Mouse (Mus musculus) neural tube, embryonic 11.5 days (tissue): Measurements from ENCODE around the gene Minpp1. TPM values are rescaled to one million over a fixed set of nuclear protein-coding genes. Genes with fewer than 3 reads are reported as not detected.
"Not testable (repeated sequence)": the region's sequence is repeated elsewhere in the genome, so short reads cannot be mapped to it uniquely, and the experiment has no call there.

Source experiments
- ATAC-seq: fragments of 200-750 bp; cut with Nextera tagmentation; 2 replicates; pipeline ENCODE4 v1.8.0; 2017; ENCODE audit warnings: moderate number of reproducible peaks, mild to moderate bottlenecking, moderate TSS enrichment, moderate library complexity; ENCODE audit not compliant: insufficient read depth, low FRiP score, low TSS enrichment
- DNase-seq: peaks from one replicate; pipeline ENCODE4 v3.0.0-alpha.2; 2015; ENCODE audit warnings: low spot score
- H3K27ac ChIP-seq: fragments of 300-500 bp; sonication (generic); 2 replicates; pipeline ENCODE4 v1.5.1; 2014; ENCODE audit warnings: low read depth, mild to moderate bottlenecking, low read length
- H3K27me3 ChIP-seq: fragments of 300-500 bp; sonication (generic); 2 replicates; pipeline ENCODE4 v1.6.1; 2014; ENCODE audit warnings: mild to moderate bottlenecking, low read length, mixed read lengths; ENCODE audit not compliant: control insufficient read depth, insufficient read depth
- H3K36me3 ChIP-seq: fragments of 300-500 bp; sonication (generic); 2 replicates; pipeline ENCODE4 v1.6.1; 2014; ENCODE audit warnings: mild to moderate bottlenecking, low read length, moderate library complexity, mixed read lengths; ENCODE audit not compliant: control insufficient read depth, insufficient read depth
- H3K4me1 ChIP-seq: fragments of 300-500 bp; sonication (generic); 2 replicates; pipeline ENCODE4 v1.6.1; 2014; ENCODE audit warnings: low read length, mixed read lengths; ENCODE audit not compliant: control insufficient read depth, insufficient read depth
- H3K4me2 ChIP-seq: fragments of 300-500 bp; sonication (generic); 2 replicates; pipeline ENCODE4 v1.6.1; 2014; ENCODE audit warnings: low read depth, mild to moderate bottlenecking, moderate library complexity
- H3K4me3 ChIP-seq: fragments of 300-500 bp; sonication (generic); 2 replicates; pipeline ENCODE4 v1.5.1; 2014; ENCODE audit warnings: low read depth, low read length
- H3K9ac ChIP-seq: fragments of 300-500 bp; sonication (generic); 2 replicates; pipeline ENCODE4 v1.6.1; 2014; ENCODE audit warnings: mild to moderate bottlenecking, low read length
- H3K9me3 ChIP-seq: fragments of 300-500 bp; sonication (generic); 2 replicates; pipeline ENCODE4 v1.6.1; 2016; ENCODE audit warnings: low read length; ENCODE audit not compliant: control insufficient read depth
- whole genome bisulfite sequencing: fragments of 180-500 bp; shearing (Covaris S2); extraction: QIAGEN DNeasy Blood & Tissue Kit; methylation state at CpG from one replicate; pipeline ENCODE4 v1.1.7; 2014; 5-methylcytosine and 5-hydroxymethylcytosine counted together
- polyA plus RNA-seq: library from polyadenylated mRNA; unstranded; fragments of >200 nt; fragmentation: Nextera tagmentation; extraction: Ambion mirVana; gene quantifications from 2 replicates; pipeline ENCODE4 v1.2.1, GENCODE M21; 2014

Gene Minpp1
- 67.2 and 71.1 TPM in 2 replicates for polyA plus RNA-seq

GRCm38 (mm10) chr19:32485681-32486105 is at the start of gene Minpp1:
Minpp1 (plus strand) TSS chr19:32485769.
- Histone ChIP-seq H3K9me3 (no peaks in the 10 kb centered on the region), H3K4me2 (peak within 1 kb of the TSS; percentile 77), H3K4me1 (peaks cover 10% of the 10 kb centered on the region; the same call in 1 of the 2 replicates), H3K4me3 (peak within 1 kb of the TSS; percentile 73), H3K9ac (peak within 1 kb of the TSS; percentile 79), H3K27ac (peak within 1 kb of the TSS; percentile 72), H3K27me3 (no peaks in the 10 kb centered on the region), H3K36me3 (no peaks in the 10 kb centered on the region)
- under 1% methylated on average over 63 of the region's 64 CpGs for WGBS
- DNase-seq, result peak; percentile 90
- peak; percentile 93 for ATAC-seq

- WGBS, result 87% methylated on average over 2 of the region's 2 CpGs
- H3K4me2 ChIP-seq, result no peak overlapping the region
- no peaks in the 10 kb centered on the region for H3K27me3 ChIP-seq
- no peaks in the 10 kb centered on the region for H3K4me1 ChIP-seq
- no peaks in the 10 kb centered on the region for H3K36me3 ChIP-seq
- no peak for DNase-seq
- H3K9me3 ChIP-seq, result no peaks in the 10 kb centered on the region
- H3K4me3 ChIP-seq, result no peak overlapping the region
- H3K27ac ChIP-seq, result no peak overlapping the region
- no peak overlapping the region for H3K9ac ChIP-seq
- ATAC-seq, result no peak
Measured at GRCm38 (mm10) chr19:32439356-32439755, 46.2 kb upstream of the Minpp1 start.

- no peak overlapping the region for H3K4me2 ChIP-seq
- WGBS, result 98% methylated on average over 9 of the region's 11 CpGs
- no peaks in the 10 kb centered on the region for H3K4me1 ChIP-seq
- no peaks in the 10 kb centered on the region for H3K9me3 ChIP-seq
- no peak for ATAC-seq
- H3K27ac ChIP-seq, result no peak overlapping the region
- H3K36me3 ChIP-seq, result no peaks in the 10 kb centered on the region
- H3K4me3 ChIP-seq, result no peak overlapping the region
- H3K9ac ChIP-seq, result no peak overlapping the region
- no peaks in the 10 kb centered on the region for H3K27me3 ChIP-seq
- no peak for DNase-seq
Measured at GRCm38 (mm10) chr19:32441568-32441967, 44.0 kb upstream of the Minpp1 start.

GRCm38 (mm10) chr19:32448931-32449330 is 36.6 kb upstream of the Minpp1 start:
- Histone ChIP-seq H3K4me1 (no peaks in the 10 kb centered on the region), H3K9me3 (no peaks in the 10 kb centered on the region; the same call in 1 of the 2 replicates), H3K36me3 (no peaks in the 10 kb centered on the region), H3K4me2 (no peak overlapping the region), H3K27me3 (no peaks in the 10 kb centered on the region), H3K4me3 (no peak overlapping the region), H3K27ac (no peak overlapping the region), H3K9ac (no peak overlapping the region)
- DNase-seq, result no peak
- ATAC-seq, result no peak
- 95% methylated on average over 10 of the region's 10 CpGs for WGBS

- no peak for ATAC-seq
- no peak overlapping the region for H3K4me2 ChIP-seq
- WGBS, result 72% methylated on average over 4 of the region's 4 CpGs
- H3K9ac ChIP-seq, result no peak overlapping the region
- DNase-seq, result no peak
- H3K4me1 ChIP-seq, result no peaks in the 10 kb centered on the region
- H3K27me3 ChIP-seq, result no peaks in the 10 kb centered on the region
- H3K9me3 ChIP-seq, result no peaks in the 10 kb centered on the region; the same call in 1 of the 2 replicates
- no peak overlapping the region for H3K27ac ChIP-seq
- H3K4me3 ChIP-seq, result no peak overlapping the region
- no peaks in the 10 kb centered on the region for H3K36me3 ChIP-seq
Measured at GRCm38 (mm10) chr19:32452231-32452630, 33.3 kb upstream of the Minpp1 start.

GRCm38 (mm10) chr19:32456744-32457143 is 28.8 kb upstream of the Minpp1 start:
- Histone ChIP-seq H3K36me3 (no peaks in the 10 kb centered on the region), H3K4me2 (no peak overlapping the region), H3K27me3 (no peaks in the 10 kb centered on the region), H3K4me3 (no peak overlapping the region), H3K9ac (no peak overlapping the region), H3K4me1 (no peaks in the 10 kb centered on the region), H3K27ac (no peak overlapping the region), H3K9me3 (no peaks in the 10 kb centered on the region)
- DNase-seq, result no peak
- ATAC-seq, result no peak
- WGBS, result 86% methylated on average over 2 of the region's 2 CpGs

GRCm38 (mm10) chr19:32457631-32458030 is 27.9 kb upstream of the Minpp1 start:
- not testable (repeated sequence) for H3K4me3 ChIP-seq, H3K9me3 ChIP-seq, ATAC-seq, DNase-seq, H3K27ac ChIP-seq, H3K27me3 ChIP-seq, H3K9ac ChIP-seq, H3K4me1 ChIP-seq, H3K4me2 ChIP-seq, H3K36me3 ChIP-seq
- 86% methylated on average over 8 of the region's 8 CpGs for WGBS

- no peak overlapping the region for H3K4me3 ChIP-seq
- WGBS, result 95% methylated on average over 6 of the region's 6 CpGs
- no peak for ATAC-seq
Measured at GRCm38 (mm10) chr19:32463037-32463436, 22.5 kb upstream of the Minpp1 start.

GRCm38 (mm10) chr19:32465228-32465627 is 20.3 kb upstream of the Minpp1 start:
- Histone ChIP-seq H3K9me3 (no peaks in the 10 kb centered on the region), H3K4me1 (no peaks in the 10 kb centered on the region), H3K36me3 (no peaks in the 10 kb centered on the region), H3K27ac (no peak overlapping the region), H3K9ac (no peak overlapping the region), H3K4me2 (no peak overlapping the region), H3K27me3 (no peaks in the 10 kb centered on the region), H3K4me3 (no peak overlapping the region)
- ATAC-seq, result no peak
- no peak for DNase-seq
- 66% methylated on average over 2 of the region's 4 CpGs for WGBS

More at GRCm38 (mm10) chr19:32463037-32463436, 22.5 kb upstream of the Minpp1 start:
- Histone ChIP-seq H3K9me3 (no peaks in the 10 kb centered on the region), H3K27ac (no peak overlapping the region), H3K9ac (no peak overlapping the region), H3K4me1 (no peaks in the 10 kb centered on the region), H3K36me3 (no peaks in the 10 kb centered on the region), H3K4me2 (no peak overlapping the region), H3K27me3 (no peaks in the 10 kb centered on the region)
- no peak for DNase-seq
